Mouse (Mus musculus) heart, adult 2 months (tissue): Measurements from ENCODE around the gene Samd14. TPM values are rescaled to one million over a fixed set of nuclear protein-coding genes. Genes with fewer than 3 reads are reported as not detected.

Experiments used
- DNase-seq, 2 experiments: peaks; one replicate each; pipeline ENCODE4 v3.0.0; 2021
- H3K27ac ChIP-seq: fragments of 200-600 bp; 2 replicates; pipeline ENCODE4 v1.8.1; 2022
- H3K27me3 ChIP-seq: fragments of 200-500 bp; 2 replicates; pipeline ENCODE4 v1.6.1; 2012; ENCODE audit warnings: mild to moderate bottlenecking, low read length, inconsistent platforms, mixed read lengths; ENCODE audit not compliant: control insufficient read depth, insufficient read depth
- H3K36me3 ChIP-seq: fragments of 200-500 bp; 2 replicates; pipeline ENCODE4 v1.6.1; 2012; ENCODE audit warnings: low read length, inconsistent platforms; ENCODE audit not compliant: control insufficient read depth, insufficient read depth
- H3K4me1 ChIP-seq: fragments of 200-500 bp; 2 replicates; pipeline ENCODE4 v1.6.1; 2011; ENCODE audit warnings: low read length; ENCODE audit not compliant: control insufficient read depth, insufficient read depth
- H3K4me3 ChIP-seq: fragments of 200-600 bp; 2 replicates; pipeline ENCODE4 v1.8.1; 2022
- H3K79me2 ChIP-seq: fragments of 200-500 bp; replicated peaks from 2 replicates; pipeline ENCODE4 v1.6.1; 2012; ENCODE audit warnings: mild to moderate bottlenecking, inconsistent platforms, low read length, moderate library complexity, mixed read lengths; ENCODE audit not compliant: control insufficient read depth, insufficient read depth
- H3K9ac ChIP-seq: fragments of 200-500 bp; 2 replicates; pipeline ENCODE4 v1.6.1; 2012; ENCODE audit warnings: low read depth, mild to moderate bottlenecking, control low read depth, inconsistent platforms, low read length, mixed read lengths
- CTCF ChIP-seq: fragments of 200-600 bp; IDR thresholded peaks from 2 replicates; pipeline ENCODE4 v1.8.1; 2022; ENCODE audit warnings: antibody characterized with exemption, mild to moderate bottlenecking, moderate library complexity
- EP300 ChIP-seq: fragments of 200-500 bp; IDR thresholded peaks from 2 replicates; pipeline ENCODE4 v1.6.1; 2011; ENCODE audit warnings: low read depth, low read length, control low read depth; ENCODE audit not compliant: insufficient read depth
- POLR2A ChIP-seq: fragments of 200-500 bp; IDR thresholded peaks from 2 replicates; pipeline ENCODE4 v1.6.1; 2011; ENCODE audit warnings: mild to moderate bottlenecking, low read depth, low read length, control low read depth; ENCODE audit not compliant: insufficient read depth
- WGBS: fragments of 180-500 bp; shearing (Covaris S2); methylation state at CpG from one replicate; pipeline ENCODE4 v1.1.7; 2018; 5-methylcytosine and 5-hydroxymethylcytosine counted together
- intact Hi-C: fragments of 180-260 bp; cut with DNase I; formaldehyde crosslinking; loops from one replicate; pipeline ENCODE4 v1.15.1; 2025
- polyA plus RNA-seq: library from polyadenylated mRNA; depleted of rRNA; stranded (reverse); fragments of >200 nt; gene quantifications from 2 replicates; pipeline ENCODE4 v1.2.3, GENCODE M21; 2012
- total RNA-seq, 2 experiments: library from RNA; stranded (reverse); gene quantifications; 2 replicates each; pipeline ENCODE4 v1.2.3; 2021

The Samd14 gene
- total and polyA plus RNA-seq, 3 experiments, result 1.2 to 1.9 (median 1.7) TPM

GRCm38 (mm10) chr11:94978947-94979346, 30.7 kb upstream of the Samd14 start:
- DNase-seq, result peak; percentile 96 to 97
- H3K27ac ChIP-seq, result peak overlapping the region; percentile 81
- no peaks in the 10 kb centered on the region for H3K79me2 ChIP-seq
- no peaks in the 10 kb centered on the region for H3K27me3 ChIP-seq
- intact Hi-C loops, result loop anchor here (1.0 to 2.0 kb wide), 4 partner anchors 10 to 64 kb away; no protein-coding TSS in a partner anchor
- 0 out of 2 replicates have a peak overlapping the region, but pooled peaks have one; percentile 24 for H3K9ac ChIP-seq
- peak overlapping the region; percentile 38 for H3K4me3 ChIP-seq
- H3K4me1 ChIP-seq, result peaks cover 1% of the 10 kb centered on the region; the same call in 1 of the 2 replicates
- TF ChIP-seq EP300 (peak; percentile 98), CTCF (no peak; the same call in 1 of the 2 replicates), POLR2A (peak; percentile 88)
- under 1% methylated on average over 20 of the region's 20 CpGs for WGBS
- H3K36me3 ChIP-seq, result no peaks in the 10 kb centered on the region

GRCm38 (mm10) chr11:94979462-94980179, 30.1 kb upstream of the Samd14 start:
- peak in 1 of 2 experiments; percentile 7 for DNase-seq
- H3K36me3 ChIP-seq, result no peaks in the 10 kb centered on the region
- peaks cover 1% of the 10 kb centered on the region; the same call in 1 of the 2 replicates for H3K4me1 ChIP-seq
- H3K79me2 ChIP-seq, result no peaks in the 10 kb centered on the region
- H3K4me3 ChIP-seq, result peak overlapping the region; percentile 38; the same call in 1 of the 2 replicates
- TF ChIP-seq CTCF (no peak), EP300 (no peak), POLR2A (no peak)
- intact Hi-C loops, result loop anchor here (1.0 to 2.0 kb wide), 4 partner anchors 10 to 63 kb away; no protein-coding TSS in a partner anchor
- no peaks in the 10 kb centered on the region for H3K27me3 ChIP-seq
- no peak overlapping the region for H3K9ac ChIP-seq
- peak overlapping the region; percentile 81 for H3K27ac ChIP-seq
- WGBS, result 63% methylated on average over 11 of the region's 11 CpGs

- WGBS, result 49% methylated on average over 1 of the region's 1 CpGs
- intact Hi-C loops, result no loop called here
- no peak overlapping the region for H3K27ac ChIP-seq
- no peak for TF ChIP-seq POLR2A
- no peak for TF ChIP-seq CTCF
- TF ChIP-seq EP300, result no peak
- DNase-seq, result peak in 1 of 2 experiments; percentile 8
- no peaks in the 10 kb centered on the region for H3K36me3 ChIP-seq
- H3K4me3 ChIP-seq, result no peak overlapping the region
- no peak overlapping the region for H3K9ac ChIP-seq
- peaks cover 9% of the 10 kb centered on the region for H3K4me1 ChIP-seq
- H3K27me3 ChIP-seq, result no peaks in the 10 kb centered on the region
- H3K79me2 ChIP-seq, result no peaks in the 10 kb centered on the region
Measured at GRCm38 (mm10) chr11:94985140-94985539, 24.5 kb upstream of the Samd14 start.

- WGBS, result 74% methylated on average over 5 of the region's 5 CpGs
- intact Hi-C loops, result no loop called here
Measured at GRCm38 (mm10) chr11:94985822-94986221, 23.9 kb upstream of the Samd14 start.

GRCm38 (mm10) chr11:94986435-94986834, 23.2 kb upstream of the Samd14 start:
- Histone ChIP-seq H3K27ac (no peak overlapping the region), H3K79me2 (no peaks in the 10 kb centered on the region), H3K4me1 (peaks cover 9% of the 10 kb centered on the region), H3K36me3 (no peaks in the 10 kb centered on the region), H3K27me3 (no peaks in the 10 kb centered on the region), H3K4me3 (no peak overlapping the region), H3K9ac (no peak overlapping the region)
- intact Hi-C loops, result no loop called here
- TF ChIP-seq CTCF, result no peak
- no peak for TF ChIP-seq EP300
- no peak for TF ChIP-seq POLR2A
- WGBS, result 56% methylated on average over 2 of the region's 2 CpGs
- DNase-seq, result no peak

More at GRCm38 (mm10) chr11:94985822-94986221, 23.9 kb upstream of the Samd14 start:
- TF ChIP-seq CTCF, result no peak
- TF ChIP-seq EP300, result no peak
- TF ChIP-seq POLR2A, result no peak
- no peak overlapping the region for H3K27ac ChIP-seq
- H3K9ac ChIP-seq, result no peak overlapping the region
- no peaks in the 10 kb centered on the region for H3K79me2 ChIP-seq
- H3K4me1 ChIP-seq, result peaks cover 9% of the 10 kb centered on the region
- no peak overlapping the region for H3K4me3 ChIP-seq
- peak in 1 of 2 experiments; percentile 17 for DNase-seq
- H3K36me3 ChIP-seq, result no peaks in the 10 kb centered on the region
- no peaks in the 10 kb centered on the region for H3K27me3 ChIP-seq

- no peak overlapping the region for H3K9ac ChIP-seq
- WGBS, result 33% methylated on average over 6 of the region's 6 CpGs
- H3K27me3 ChIP-seq, result no peaks in the 10 kb centered on the region
- TF ChIP-seq POLR2A, result no peak
- no peak for TF ChIP-seq EP300
- no peak for TF ChIP-seq CTCF
- H3K27ac ChIP-seq, result no peak overlapping the region
- H3K36me3 ChIP-seq, result no peaks in the 10 kb centered on the region
- intact Hi-C loops, result no loop called here
- peaks cover 3% of the 10 kb centered on the region for H3K79me2 ChIP-seq
- no peak for DNase-seq
- H3K4me1 ChIP-seq, result peaks cover 9% of the 10 kb centered on the region
- no peak overlapping the region for H3K4me3 ChIP-seq
Measured at GRCm38 (mm10) chr11:94987341-94987740, 22.3 kb upstream of the Samd14 start.
